Mouse (Mus musculus) embryonic facial prominence, embryonic 14.5 days (tissue): Measurements from ENCODE around the gene Tiparp. TPM values are rescaled to one million over a fixed set of nuclear protein-coding genes. Genes with fewer than 3 reads are reported as not detected.

Source experiments
- ATAC-seq: fragments of 200-750 bp; cut with Nextera tagmentation; 2 replicates; pipeline ENCODE4 v1.8.0; 2017; ENCODE audit warnings: low read depth, moderate number of reproducible peaks, moderate TSS enrichment
- DNase-seq: peaks from one replicate; pipeline ENCODE4 v3.0.0-alpha.2; 2015; ENCODE audit warnings: low spot score
- H3K27ac ChIP-seq: fragments of 300-500 bp; sonication (generic); replicated peaks from 2 replicates; pipeline ENCODE4 v1.5.1; 2014; ENCODE audit warnings: low read depth, mild to moderate bottlenecking, low read length, moderate library complexity
- H3K27me3 ChIP-seq: fragments of 300-500 bp; sonication (generic); replicated peaks from 2 replicates; pipeline ENCODE4 v1.6.1; 2014; ENCODE audit warnings: low read length; ENCODE audit not compliant: control insufficient read depth, insufficient read depth
- H3K36me3 ChIP-seq: fragments of 300-500 bp; sonication (generic); 2 replicates; pipeline ENCODE4 v1.6.1; 2014; ENCODE audit warnings: low read length, mixed read lengths; ENCODE audit not compliant: control insufficient read depth, insufficient read depth
- H3K4me1 ChIP-seq: fragments of 300-500 bp; sonication (generic); 2 replicates; pipeline ENCODE4 v1.6.1; 2014; ENCODE audit warnings: antibody characterized with exemption, low read length; ENCODE audit not compliant: control insufficient read depth, insufficient read depth
- H3K4me2 ChIP-seq: fragments of 300-500 bp; sonication (generic); 2 replicates; pipeline ENCODE4 v1.6.1; 2014; ENCODE audit warnings: low read depth, mild to moderate bottlenecking, low read length, moderate library complexity, mixed read lengths
- H3K4me3 ChIP-seq: fragments of 300-500 bp; sonication (generic); 2 replicates; pipeline ENCODE4 v1.5.1; 2014; ENCODE audit warnings: low read depth, mild to moderate bottlenecking, low read length
- H3K9ac ChIP-seq: fragments of 300-500 bp; sonication (generic); 2 replicates; pipeline ENCODE4 v1.6.1; 2014; ENCODE audit warnings: low read depth, mild to moderate bottlenecking, low read length, moderate library complexity, mixed read lengths
- H3K9me3 ChIP-seq: fragments of 300-500 bp; sonication (generic); 2 replicates; pipeline ENCODE4 v1.6.1; 2016; ENCODE audit warnings: low read length; ENCODE audit not compliant: control insufficient read depth
- WGBS: fragments of 180-500 bp; shearing (Covaris S2); extraction: QIAGEN DNeasy Blood & Tissue Kit; methylation state at CpG from one replicate; pipeline ENCODE4 v1.1.7; 2014; 5-methylcytosine and 5-hydroxymethylcytosine counted together
- polyA plus RNA-seq: library from polyadenylated mRNA; unstranded; fragments of >200 nt; fragmentation: Nextera tagmentation; extraction: Ambion mirVana; gene quantifications from 2 replicates; pipeline ENCODE4 v1.2.1, GENCODE M21; 2014

Tiparp gene
- polyA plus RNA-seq, 1 experiment from 2014 or later: 33.2 TPM

- H3K4me1 ChIP-seq: peaks cover 15% of the 10 kb centered on the region
- WGBS: 27% methylated on average over 1 of the region's 1 CpGs
- no peaks in the 10 kb centered on the region for H3K36me3 ChIP-seq
- no peaks in the 10 kb centered on the region for H3K9me3 ChIP-seq
- no peak for DNase-seq
- no peaks in the 10 kb centered on the region for H3K27me3 ChIP-seq
- ATAC-seq: no peak
- H3K4me2 ChIP-seq: no peak overlapping the region
- no peak overlapping the region for H3K27ac ChIP-seq
- no peak overlapping the region for H3K4me3 ChIP-seq
- H3K9ac ChIP-seq: no peak overlapping the region
Measured at GRCm38 (mm10) chr3:65521391-65521790, 6.8 kb upstream of the Tiparp start.

- Histone ChIP-seq H3K4me1 (no peaks in the 10 kb centered on the region), H3K4me3 (no peak overlapping the region), H3K27ac (no peak overlapping the region), H3K9ac (no peak overlapping the region), H3K9me3 (no peaks in the 10 kb centered on the region), H3K4me2 (no peak overlapping the region), H3K36me3 (no peaks in the 10 kb centered on the region), H3K27me3 (no peaks in the 10 kb centered on the region)
- DNase-seq: no peak
- 60% methylated on average over 8 of the region's 8 CpGs for WGBS
- no peak for ATAC-seq
Measured at GRCm38 (mm10) chr3:65523397-65523796, 4.8 kb upstream of the Tiparp start.

- no peaks in the 10 kb centered on the region for H3K36me3 ChIP-seq
- no peaks in the 10 kb centered on the region for H3K9me3 ChIP-seq
- no peaks in the 10 kb centered on the region for H3K27me3 ChIP-seq
- ATAC-seq: no peak
- DNase-seq: no peak
- H3K4me3 ChIP-seq: no peak overlapping the region
- WGBS: 78% methylated on average over 3 of the region's 3 CpGs
- no peak overlapping the region for H3K9ac ChIP-seq
- H3K4me1 ChIP-seq: no peaks in the 10 kb centered on the region
- no peak overlapping the region for H3K4me2 ChIP-seq
- H3K27ac ChIP-seq: no peak overlapping the region
Measured at GRCm38 (mm10) chr3:65525731-65526130, 2.5 kb upstream of the Tiparp start.

DNA sequence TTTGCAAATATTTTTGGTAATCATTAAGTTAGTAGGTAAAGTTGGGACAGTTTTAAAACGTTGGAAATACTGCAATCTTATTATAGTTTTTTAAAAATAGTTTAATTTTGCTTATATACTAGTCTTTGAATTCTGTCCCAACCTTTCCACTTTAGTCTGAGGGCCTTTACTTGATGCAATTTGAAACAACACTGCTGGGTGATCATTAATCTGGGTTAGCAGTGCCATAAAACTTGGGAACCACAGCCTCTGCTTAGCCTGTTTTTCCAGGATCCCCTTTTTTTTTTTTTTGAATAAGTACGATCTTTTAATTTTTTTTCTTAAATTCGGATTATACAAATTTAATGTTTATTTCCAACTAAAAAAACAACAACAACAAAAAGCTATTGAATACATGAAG, 1.0 kb upstream of the Tiparp start:
- WGBS: 14% methylated on average over 3 of the region's 3 CpGs
- peak overlapping the region; percentile 75 for H3K4me2 ChIP-seq
- H3K9me3 ChIP-seq: no peaks in the 10 kb centered on the region
- H3K4me1 ChIP-seq: no peaks in the 10 kb centered on the region; the same call in 1 of the 2 replicates
- no peaks in the 10 kb centered on the region for H3K27me3 ChIP-seq
- H3K36me3 ChIP-seq: 0 out of 2 replicates have a peak, but pooled peaks cover 6% of the 10 kb centered on the region
- H3K4me3 ChIP-seq: peak overlapping the region; percentile 92
- H3K9ac ChIP-seq: peak overlapping the region; percentile 94
- H3K27ac ChIP-seq: peak overlapping the region; percentile 98
- no peak for ATAC-seq
- DNase-seq: no peak

GRCm38 (mm10) chr3:65528614-65529470, 632 bp downstream of the Tiparp start:
- peak; percentile 78 for DNase-seq
- Histone ChIP-seq H3K4me3 (peak overlapping the region; percentile 92), H3K9ac (peak overlapping the region; percentile 89), H3K27ac (peak overlapping the region; percentile 95), H3K4me1 (peaks cover 2% of the 10 kb centered on the region; the same call in 1 of the 2 replicates), H3K27me3 (no peaks in the 10 kb centered on the region), H3K36me3 (peaks cover 14% of the 10 kb centered on the region; the same call in 1 of the 2 replicates), H3K9me3 (no peaks in the 10 kb centered on the region), H3K4me2 (peak overlapping the region; percentile 75)
- peak; percentile 36 for ATAC-seq
- WGBS: 0% methylated on average over 16 of the region's 97 CpGs

DNA sequence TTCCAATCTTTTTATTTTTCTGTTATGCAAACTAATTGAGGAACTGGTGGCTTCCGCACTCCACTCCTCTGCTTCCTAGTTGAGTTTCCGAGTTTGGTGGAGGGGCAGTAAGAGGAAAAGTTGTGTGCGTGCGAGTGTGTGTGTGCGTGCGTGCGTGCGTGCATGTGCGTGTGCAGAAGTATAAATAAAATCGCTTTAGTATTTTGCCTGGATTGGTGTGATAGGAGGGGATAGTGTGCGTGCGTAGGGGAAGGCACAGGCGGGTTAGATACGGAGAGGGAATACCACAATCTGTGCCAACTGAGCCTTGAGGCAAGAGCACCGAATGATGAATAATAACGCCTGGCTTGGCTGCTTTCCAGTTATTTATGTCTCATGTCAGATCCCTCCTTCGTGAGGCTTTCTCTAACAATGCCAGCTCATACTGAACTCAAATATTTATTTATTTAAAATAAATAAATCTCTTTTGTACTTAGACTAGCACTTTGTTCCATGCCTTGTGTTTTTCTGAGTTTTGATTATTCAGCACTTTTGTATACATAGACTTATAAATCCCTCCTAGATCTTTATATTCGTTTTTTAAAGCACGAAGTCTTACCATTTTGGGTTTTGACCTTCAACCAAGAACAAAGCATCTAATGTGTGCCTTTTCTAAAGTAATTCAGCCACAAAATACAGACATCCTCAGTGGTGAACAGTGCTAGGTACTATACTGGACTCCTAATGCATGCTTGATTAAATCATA, 1.4 kb downstream of the Tiparp start:
- WGBS: 1% methylated on average over 19 of the region's 19 CpGs
- Histone ChIP-seq H3K36me3 (peaks cover 14% of the 10 kb centered on the region; the same call in 1 of the 2 replicates), H3K4me2 (peak overlapping the region; percentile 75), H3K4me3 (peak overlapping the region; percentile 92), H3K9me3 (no peaks in the 10 kb centered on the region), H3K9ac (peak overlapping the region; percentile 89), H3K27me3 (no peaks in the 10 kb centered on the region), H3K4me1 (peaks cover 6% of the 10 kb centered on the region), H3K27ac (peak overlapping the region; percentile 95)
- DNase-seq (peak; percentile 93), ATAC-seq (no peak; the same call in 1 of the 2 replicates)

DNA sequence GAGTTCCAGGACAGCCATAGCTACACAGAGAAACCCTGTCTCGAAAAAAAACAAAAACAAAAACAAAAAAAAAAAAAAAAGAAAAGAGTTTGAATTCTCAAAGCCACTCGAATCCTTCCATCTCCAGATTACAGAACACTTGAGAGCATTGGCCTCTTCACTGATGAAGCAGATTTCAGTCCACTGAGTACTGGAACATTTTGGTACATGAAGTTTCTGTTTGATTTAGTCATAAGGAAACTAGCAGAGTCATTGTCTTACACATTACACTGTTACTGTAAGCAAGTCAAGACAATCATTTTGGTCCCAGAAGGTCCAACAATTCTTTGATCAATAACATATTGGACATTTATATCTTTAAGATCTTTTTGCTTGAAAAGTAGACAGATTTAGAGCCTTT, 4.8 kb downstream of the Tiparp start:
- no peak overlapping the region for H3K27ac ChIP-seq
- H3K9me3 ChIP-seq: no peaks in the 10 kb centered on the region
- H3K4me3 ChIP-seq: no peak overlapping the region
- H3K36me3 ChIP-seq: peaks cover 14% of the 10 kb centered on the region; the same call in 1 of the 2 replicates
- no peak for DNase-seq
- H3K4me2 ChIP-seq: no peak overlapping the region
- no peaks in the 10 kb centered on the region for H3K27me3 ChIP-seq
- no peak for ATAC-seq
- H3K4me1 ChIP-seq: peaks cover 9% of the 10 kb centered on the region
- WGBS: 84% methylated on average over 2 of the region's 2 CpGs
- no peak overlapping the region for H3K9ac ChIP-seq

GRCm38 (mm10) chr3:65533598-65533997, 5.4 kb downstream of the Tiparp start:
- peaks cover 9% of the 10 kb centered on the region for H3K4me1 ChIP-seq
- no peaks in the 10 kb centered on the region for H3K27me3 ChIP-seq
- DNase-seq (no peak), ATAC-seq (no peak)
- no peak overlapping the region for H3K27ac ChIP-seq
- H3K4me2 ChIP-seq: no peak overlapping the region
- H3K36me3 ChIP-seq: peaks cover 14% of the 10 kb centered on the region; the same call in 1 of the 2 replicates
- WGBS: 46% methylated on average over 3 of the region's 3 CpGs
- no peaks in the 10 kb centered on the region for H3K9me3 ChIP-seq
- H3K9ac ChIP-seq: no peak overlapping the region
- no peak overlapping the region for H3K4me3 ChIP-seq
